8 mouse cellular contexts compared by ENCODE assay signal in the genomic region with DNA sequence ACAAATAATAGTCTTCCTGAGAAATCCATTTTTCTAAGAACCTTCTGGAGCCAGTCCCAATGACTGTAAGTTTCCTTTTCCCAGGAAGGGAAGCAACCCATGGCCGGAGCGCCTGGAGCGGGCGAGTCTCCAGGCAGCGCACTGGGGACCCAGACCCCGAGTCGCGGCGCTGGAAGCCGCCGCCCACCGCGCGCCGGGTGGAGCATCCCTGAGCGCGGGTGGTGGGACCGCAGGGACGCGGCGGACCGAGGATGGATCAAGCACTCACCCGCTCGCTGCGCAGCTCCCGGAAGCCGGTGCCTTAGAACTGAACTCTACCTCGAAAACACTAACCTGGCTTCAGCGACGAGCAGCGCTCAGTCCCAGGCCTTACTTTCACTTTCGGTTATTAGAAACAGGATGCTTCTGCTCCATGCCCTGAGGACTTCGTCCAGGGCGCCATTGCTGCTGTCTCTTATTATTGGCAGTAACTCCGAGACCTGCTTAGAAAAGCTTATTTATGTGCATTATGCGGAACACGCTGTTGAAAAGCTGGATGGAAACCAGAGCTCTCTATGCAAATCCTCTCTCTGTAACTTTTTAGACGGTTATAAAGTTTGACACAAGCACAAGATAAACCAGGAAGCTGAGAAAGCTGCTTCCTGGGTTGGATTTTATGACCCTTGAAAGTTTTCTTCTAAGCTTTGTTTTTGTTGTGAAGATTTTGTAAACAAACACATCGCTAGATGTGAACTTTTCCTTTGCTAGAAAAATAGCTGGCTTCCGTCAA. TPM values are rescaled to one million over a fixed set of nuclear protein-coding genes. Genes with fewer than 3 reads are reported as not detected.
A peak's percentile ranks its signal among the peaks of the same experiment; 100 is the strongest.
DNase-seq lines count a peak whose midpoint lies in the region; ATAC-seq and TF ChIP-seq lines count a peak whose summit lies in the region.

No protein-coding gene starts in this region.

- peak overlapping the region; percentile 52 for H3K4me3 ChIP-seq in forebrain, embryonic 12.5 days (replicated peaks)
- H3K4me3 ChIP-seq in lung, embryonic 16.5 days (ENCODE audit: low read length) = peak overlapping the region; percentile 82
- peak overlapping the region; percentile 65 for H3K4me3 ChIP-seq in olfactory bulb, adult 2 months (ENCODE audit: insufficient read depth, low read depth, low read length)

- H3K27me3 ChIP-seq in forebrain, embryonic 12.5 days = no peaks in the 10 kb centered on the region
- no peaks in the 10 kb centered on the region for H3K27me3 ChIP-seq in lung, embryonic 16.5 days (ENCODE audit: control insufficient read depth, insufficient read depth, low read depth, low read length)

- no peaks in the 10 kb centered on the region for H3K9me3 ChIP-seq in forebrain, embryonic 12.5 days
- H3K9me3 ChIP-seq in lung, embryonic 16.5 days (ENCODE audit: control insufficient read depth, low read length) = no peaks in the 10 kb centered on the region

- H3K36me3 ChIP-seq in forebrain, embryonic 12.5 days (replicated peaks) = no peaks in the 10 kb centered on the region
- no peaks in the 10 kb centered on the region for H3K36me3 ChIP-seq in lung, embryonic 16.5 days (ENCODE audit: control insufficient read depth, insufficient read depth, low read length)

- H3K9ac ChIP-seq in forebrain, embryonic 12.5 days = peak overlapping the region; percentile 54
- peak overlapping the region; percentile 86 for H3K9ac ChIP-seq in lung, embryonic 16.5 days (ENCODE audit: low read length)

- 0 out of 2 replicates have a peak, but pooled peaks cover 2% of the 10 kb centered on the region for H3K4me1 ChIP-seq in forebrain, embryonic 12.5 days
- H3K4me1 ChIP-seq in lung, embryonic 16.5 days (replicated peaks; ENCODE audit: control insufficient read depth, insufficient read depth, low read length) = no peaks in the 10 kb centered on the region
- H3K4me1 ChIP-seq in olfactory bulb, adult 2 months (ENCODE audit: control insufficient read depth, insufficient read depth, low read length) = no peaks in the 10 kb centered on the region

- no peak for TF ChIP-seq CTCF in olfactory bulb, adult 2 months (IDR thresholded peaks at IDR 0.05; ENCODE audit: insufficient read depth, low read depth, low read length)

- TF ChIP-seq POLR2A in olfactory bulb, adult 2 months (IDR thresholded peaks at IDR 0.05; ENCODE audit: insufficient read depth, low read depth, low read length) = no peak

- intact Hi-C loops in heart, postnatal 36 days (cut with DNase I) = loop anchor here (1.0 kb wide), 1 partner anchor 39 kb away; no protein-coding TSS in a partner anchor

- H3K4me2 ChIP-seq in forebrain, embryonic 12.5 days = peak overlapping the region; percentile 65
- peak overlapping the region; percentile 72 for H3K4me2 ChIP-seq in lung, embryonic 16.5 days (ENCODE audit: low read depth, low read length)

- peak; percentile 33 for DNase-seq in MEL-GATA-1-ER (ENCODE audit: extremely low read depth, low read depth)
- peak; percentile 28 for DNase-seq in c-Kit-positive CD71-positive TER-119-negative erythroid progenitor cells, embryonic 14.5 days (ENCODE audit: low read depth)
- DNase-seq in heart, postnatal 36 days = peak; percentile 63 to 74
- DNase-seq in layer of hippocampus, adult 18-20 months (ENCODE audit: low spot score in 2 of 2) = peak; percentile 4 to 13
- peak; percentile 68 for DNase-seq in thymus, postnatal 14 days

- H3K27ac ChIP-seq in forebrain, embryonic 12.5 days = no peak overlapping the region
- peak overlapping the region; percentile 89 for H3K27ac ChIP-seq in lung, embryonic 16.5 days (ENCODE audit: low read length)
- H3K27ac ChIP-seq in olfactory bulb, adult 2 months (ENCODE audit: insufficient read depth, low read depth, low read length) = peak overlapping the region; percentile 27

- ATAC-seq in forebrain, embryonic 12.5 days (ENCODE audit: low FRiP score) = peak; percentile 89
- ATAC-seq in lung, embryonic 16.5 days (ENCODE audit: low read depth) = peak; percentile 87

- 4% methylated on average over 40 of the region's 40 CpGs for WGBS in forebrain, embryonic 12.5 days
- WGBS in lung, embryonic 16.5 days = 2% methylated on average over 40 of the region's 40 CpGs
- 2% methylated on average over 40 of the region's 40 CpGs for whole genome bisulfite sequencing in olfactory bulb, adult 2 months

RNA-seq across cellular contexts. Expression of a gene that starts 0.5 kb away (rescaled TPM):
- 4.8 and 5.6 TPM in 2 replicates for polyA plus RNA-seq in forebrain, embryonic 12.5 days (2016; fragmentation: Nextera tagmentation; extraction: Ambion mirVana)
- 1 to 10 TPM; 7.0 to 7.9 TPM for total RNA-seq in heart, postnatal 36 days (2021)
- 1 to 10 TPM; 3.9 to 4.2 TPM for total RNA-seq in layer of hippocampus, adult 18-20 months (2021)
- 29.3 and 33.1 TPM in 2 replicates for polyA plus RNA-seq in lung, embryonic 16.5 days (2015; fragmentation: Nextera tagmentation; extraction: Ambion mirVana)
- not detected in 2 replicates for polyA plus RNA-seq in olfactory bulb, adult 2 months (2012; ENCODE audit: insufficient read depth, insufficient read length, low replicate concordance, missing spikeins)

RNA-seq across cellular contexts. Expression of a gene that starts 37.9 kb away (rescaled TPM):
- polyA plus RNA-seq in forebrain, embryonic 12.5 days (2016; fragmentation: Nextera tagmentation; extraction: Ambion mirVana) = 5.4 and 6.8 TPM in 2 replicates
- 1 to 10 TPM; 3.4 to 5.1 TPM for total RNA-seq in heart, postnatal 36 days (2021)
- total RNA-seq in layer of hippocampus, adult 18-20 months (2021) = 10 to 100 TPM; 20.7 to 21.8 TPM
- 21.0 and 22.1 TPM in 2 replicates for polyA plus RNA-seq in lung, embryonic 16.5 days (2015; fragmentation: Nextera tagmentation; extraction: Ambion mirVana)
- polyA plus RNA-seq in olfactory bulb, adult 2 months (2012; ENCODE audit: insufficient read depth, insufficient read length, low replicate concordance, missing spikeins) = not detected in 2 replicates

Comparison
In these comparisons a context has a peak if more than half of its experiments do, and no peak if none do; other contexts are left out.
1. DNase-seq: peak in every context shown above with its lines; median percentile 68 in heart, postnatal 36 days; 68 in thymus, postnatal 14 days; 33 in MEL-GATA-1-ER; 28 in c-Kit-positive CD71-positive TER-119-negative erythroid progenitor cells, embryonic 14.5 days; 8 in layer of hippocampus, adult 18-20 months.